Mouse (Mus musculus): ENCODE data around the gene Nrp2.

The Nrp2 gene

DNA sequence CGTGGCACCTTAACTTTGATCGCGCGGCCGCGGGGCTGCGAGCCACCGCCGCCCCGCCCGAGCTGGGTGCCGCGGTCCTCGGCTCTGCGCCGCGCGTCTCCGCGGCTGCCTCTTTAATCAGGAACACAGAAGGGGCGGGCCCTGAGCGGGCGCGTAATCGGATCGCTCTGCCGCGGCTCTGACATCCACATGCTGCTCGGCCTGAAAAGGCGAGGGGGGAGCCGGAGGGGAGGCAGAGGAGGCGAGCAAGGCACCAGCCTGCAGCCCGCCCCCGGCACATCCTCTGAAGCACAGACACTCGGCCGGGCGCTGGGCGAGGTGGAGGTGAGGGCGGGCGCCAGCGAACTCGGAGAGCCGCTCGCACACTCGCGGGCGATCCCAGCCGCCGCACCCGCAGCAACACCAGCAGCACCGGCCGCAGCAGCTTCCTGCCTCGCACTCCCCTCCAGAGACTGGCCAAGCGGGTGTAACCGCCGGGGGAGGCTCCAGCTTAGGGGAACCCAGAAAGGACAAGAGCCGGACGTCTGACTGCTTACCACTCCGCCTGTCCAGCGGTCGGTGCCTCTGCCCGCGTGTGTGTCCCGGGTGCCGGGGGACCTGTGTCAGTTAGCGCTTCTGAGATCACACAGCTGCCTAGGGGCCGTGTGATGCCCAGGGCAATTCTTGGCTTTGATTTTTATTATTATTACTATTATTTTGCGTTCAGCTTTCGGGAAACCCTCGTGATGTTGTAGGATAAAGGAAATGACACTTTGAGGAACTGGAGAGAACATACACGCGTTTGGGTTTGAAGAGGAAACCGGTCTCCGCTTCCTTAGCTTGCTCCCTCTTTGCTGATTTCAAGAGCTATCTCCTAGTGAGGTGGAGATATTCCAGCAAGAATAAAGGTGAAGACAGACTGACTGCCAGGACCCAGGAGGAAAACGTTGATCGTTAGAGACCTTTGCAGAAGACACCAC lies at the start of gene Nrp2:
TSS of gene Nrp2 (plus strand) at position 128 of the 959 bp plus-strand sequence.
- DNase-seq (ENCODE audit: low read depth in 2 of 2, low spot score in 2 of 2): peak in 1 of 2 experiments; percentile 3

GRCm38 (mm10) chr1:62654436-62654835 lies 48.6 kb upstream of the Nrp2 start:
- no peak for DNase-seq (ENCODE audit: low read depth in 2 of 2, low spot score in 2 of 2)

DNA sequence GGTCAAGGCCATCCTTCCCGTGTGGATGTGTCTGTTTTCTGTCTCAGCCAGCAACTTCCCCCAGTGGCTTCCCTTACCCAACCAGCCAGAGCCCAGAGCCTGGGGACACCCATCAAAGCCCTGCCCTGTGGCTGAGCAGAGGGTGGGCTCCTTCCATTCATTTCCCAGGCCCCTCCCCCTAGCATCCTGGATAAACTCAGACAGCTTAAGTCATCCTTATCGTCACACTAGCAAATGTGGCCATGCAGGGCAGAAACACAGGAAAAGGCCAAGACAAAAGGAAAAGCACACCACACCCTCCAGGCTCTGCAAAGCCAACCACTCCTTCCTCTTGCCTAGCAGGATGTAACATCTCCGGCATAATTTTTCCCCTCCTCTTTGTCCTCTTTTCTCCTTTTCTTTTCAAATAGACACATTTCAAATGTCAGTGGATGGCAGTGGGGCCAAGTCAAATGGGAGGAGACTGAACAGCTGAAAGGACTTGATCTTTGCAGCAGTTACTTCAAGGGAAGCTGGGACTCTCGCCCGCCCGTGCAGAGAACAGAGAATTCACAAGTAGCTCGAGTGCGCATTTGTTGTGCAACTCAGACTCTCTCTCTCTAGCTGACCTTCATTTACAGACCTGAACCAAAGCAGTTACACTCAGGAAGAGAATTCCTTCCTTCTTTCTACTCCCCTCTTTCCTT lies 38.0 kb upstream of the Nrp2 start:
- no peak for DNase-seq (ENCODE audit: low read depth in 2 of 2, low spot score in 2 of 2)

- no peak for DNase-seq (ENCODE audit: low read depth in 2 of 2, low spot score in 2 of 2)
These were observed 37.0 kb upstream of the Nrp2 start for GRCm38 (mm10) chr1:62665771-62666730.

DNA sequence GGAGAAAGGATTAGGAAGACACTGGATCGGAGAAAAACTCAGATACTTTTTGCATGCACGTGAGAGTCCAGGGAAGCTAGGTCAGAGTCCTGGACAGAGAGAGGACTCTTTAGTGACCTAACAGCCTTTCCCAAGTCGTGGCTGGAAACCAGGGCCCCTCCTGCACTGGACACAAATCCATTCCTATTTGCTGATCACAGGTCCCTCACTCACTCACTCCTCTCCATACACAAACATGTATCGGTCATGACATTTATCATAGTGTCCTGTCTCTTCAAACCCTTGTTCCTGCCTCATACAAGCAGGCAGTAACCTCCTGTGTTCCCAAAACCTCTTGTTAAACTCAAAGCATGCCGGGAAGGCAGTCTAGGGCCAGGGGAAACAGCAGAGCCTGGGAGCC lies 36.3 kb upstream of the Nrp2 start:
- no peak for DNase-seq (ENCODE audit: low read depth in 2 of 2, low spot score in 2 of 2)

DNA sequence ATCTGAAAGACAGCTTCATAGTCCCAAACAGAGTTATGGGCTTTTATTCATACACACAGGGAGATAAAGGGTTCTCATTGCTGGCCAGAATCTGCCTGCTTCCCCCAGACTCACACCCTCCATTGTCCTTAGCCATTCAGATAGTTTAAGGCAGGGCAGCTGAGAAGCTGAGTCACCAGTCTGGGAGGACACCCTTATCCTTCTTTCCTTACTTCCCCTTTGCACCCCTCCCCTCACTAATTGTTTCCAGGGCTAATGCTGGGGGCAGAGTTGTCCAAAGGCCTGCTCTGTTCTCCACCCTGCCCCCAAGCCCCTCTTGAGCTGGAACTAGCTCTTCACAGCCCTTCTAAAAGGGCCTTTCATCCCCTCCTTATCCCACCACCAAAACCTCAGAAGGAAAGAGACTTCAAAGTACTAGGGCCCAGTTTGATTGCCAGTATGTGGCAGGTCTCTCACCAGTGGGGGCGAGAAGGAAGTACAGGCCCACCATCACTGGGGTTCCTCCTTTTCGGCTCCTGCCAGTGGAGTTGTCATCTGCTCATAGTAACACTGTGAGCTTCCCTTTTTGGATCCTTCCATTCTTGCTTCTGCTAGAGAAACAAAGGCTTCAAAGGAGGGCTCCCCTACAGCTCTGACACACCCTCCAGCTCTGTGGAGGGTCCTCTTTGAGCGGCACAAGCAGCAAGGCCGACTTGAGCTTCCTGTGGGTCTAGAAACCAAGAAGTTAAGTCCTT lies 24.3 kb upstream of the Nrp2 start:
- no peak for DNase-seq (ENCODE audit: low read depth in 2 of 2, low spot score in 2 of 2)

GRCm38 (mm10) chr1:62679466-62679865 lies 23.6 kb upstream of the Nrp2 start:
- DNase-seq (ENCODE audit: low read depth in 2 of 2, low spot score in 2 of 2): no peak

GRCm38 (mm10) chr1:62682456-62683385 lies 20.4 kb upstream of the Nrp2 start:
- DNase-seq (ENCODE audit: low read depth in 2 of 2, low spot score in 2 of 2): no peak

- no peak for DNase-seq (ENCODE audit: low read depth in 2 of 2, low spot score in 2 of 2)
These were observed 19.6 kb upstream of the Nrp2 start for GRCm38 (mm10) chr1:62683498-62683897.

DNA sequence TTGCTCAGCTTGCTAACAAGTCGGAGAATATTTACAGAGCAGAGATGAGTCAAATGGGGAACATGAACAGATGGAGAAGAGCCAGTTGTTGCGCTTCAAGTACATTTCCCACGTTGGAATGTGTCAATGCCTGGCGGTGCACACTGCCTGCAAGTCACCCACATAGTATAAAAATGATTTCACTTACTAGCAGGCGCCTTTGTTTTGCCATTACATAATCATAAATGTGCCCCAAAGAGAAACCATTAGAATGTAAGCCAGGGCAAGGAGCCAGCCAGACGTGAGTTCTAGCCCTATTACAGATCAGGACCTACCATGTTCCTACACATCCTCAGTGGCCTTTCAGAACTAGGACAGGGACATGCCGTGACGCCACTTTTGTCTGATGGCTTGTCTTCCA lies 15.6 kb upstream of the Nrp2 start:
- DNase-seq (ENCODE audit: low read depth in 2 of 2, low spot score in 2 of 2): no peak

- DNase-seq (ENCODE audit: low read depth in 2 of 2, low spot score in 2 of 2): no peak
These were observed 11.9 kb upstream of the Nrp2 start for GRCm38 (mm10) chr1:62691175-62691574.

DNA sequence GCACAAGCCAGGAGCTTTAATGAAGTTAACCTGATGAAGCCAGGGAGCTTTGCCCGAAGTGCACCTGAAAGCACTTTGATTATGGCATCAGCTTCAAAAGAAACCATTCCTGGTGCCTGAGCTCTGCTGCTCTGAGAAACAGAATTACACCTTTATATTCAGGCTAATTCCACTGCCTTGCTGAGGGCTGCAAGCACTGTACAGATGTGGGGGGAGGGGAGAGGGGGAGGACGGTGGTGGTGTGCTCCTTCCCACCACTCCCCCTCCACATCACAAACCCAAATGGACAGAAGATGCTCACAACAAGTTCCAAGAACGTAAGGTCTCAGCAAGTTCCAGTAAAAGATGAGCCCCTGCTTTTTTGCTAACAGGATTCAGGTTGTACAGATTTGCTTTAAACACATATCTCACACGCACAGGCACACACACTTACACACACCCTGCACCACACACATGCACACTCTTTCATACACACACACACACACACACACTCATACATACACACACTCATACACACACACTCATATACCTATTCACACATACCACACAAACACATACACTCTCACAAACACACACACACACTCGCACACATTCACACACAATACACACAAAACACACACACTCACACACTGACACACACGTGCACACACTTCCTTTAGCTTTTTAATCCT lies 6.6 kb upstream of the Nrp2 start:
- DNase-seq (ENCODE audit: low read depth in 2 of 2, low spot score in 2 of 2): no peak

- no peak for DNase-seq (ENCODE audit: low read depth in 2 of 2, low spot score in 2 of 2)
These were observed 6.1 kb upstream of the Nrp2 start for GRCm38 (mm10) chr1:62696983-62697341.

DNA sequence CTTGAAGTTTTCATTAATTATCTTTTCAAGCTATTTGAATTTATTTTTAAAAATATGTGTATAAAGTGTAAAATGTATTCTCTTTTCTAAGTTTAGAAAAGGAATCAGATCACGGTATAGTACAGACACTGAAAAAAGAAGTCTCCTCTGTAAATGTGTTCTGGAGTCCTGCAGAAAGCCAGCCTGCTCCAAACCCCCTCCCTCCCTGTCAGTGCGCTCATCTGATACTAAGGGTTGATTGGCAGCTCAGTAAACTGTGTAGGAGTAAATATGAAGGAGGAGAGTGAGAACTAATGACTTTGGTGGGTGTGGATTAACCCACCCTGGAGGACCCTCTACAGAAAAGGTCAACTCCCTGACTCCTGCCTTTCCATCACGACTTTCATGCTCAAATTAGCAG lies 5.7 kb upstream of the Nrp2 start:
- DNase-seq (ENCODE audit: low read depth in 2 of 2, low spot score in 2 of 2): no peak

DNA sequence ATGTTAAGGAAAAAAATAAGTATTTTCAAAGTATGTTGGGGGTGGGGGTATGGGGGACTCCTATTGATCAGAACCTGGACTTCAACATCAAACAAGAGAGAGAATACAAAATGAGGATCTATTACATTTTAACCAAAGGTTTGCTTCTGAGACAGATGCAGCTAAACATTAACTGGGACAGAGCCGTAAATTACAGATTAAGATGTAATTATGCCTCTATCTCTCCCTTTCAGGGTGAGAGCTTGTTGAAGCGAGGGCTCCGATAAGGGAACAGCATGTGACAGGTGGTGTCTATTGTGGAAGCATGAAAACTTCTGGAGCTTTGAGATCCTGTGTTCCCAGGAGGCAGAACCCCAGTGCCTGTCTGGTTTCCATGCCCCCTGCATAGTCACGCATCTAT lies 3.3 kb upstream of the Nrp2 start:
- DNase-seq (ENCODE audit: low read depth in 2 of 2, low spot score in 2 of 2): no peak

DNA sequence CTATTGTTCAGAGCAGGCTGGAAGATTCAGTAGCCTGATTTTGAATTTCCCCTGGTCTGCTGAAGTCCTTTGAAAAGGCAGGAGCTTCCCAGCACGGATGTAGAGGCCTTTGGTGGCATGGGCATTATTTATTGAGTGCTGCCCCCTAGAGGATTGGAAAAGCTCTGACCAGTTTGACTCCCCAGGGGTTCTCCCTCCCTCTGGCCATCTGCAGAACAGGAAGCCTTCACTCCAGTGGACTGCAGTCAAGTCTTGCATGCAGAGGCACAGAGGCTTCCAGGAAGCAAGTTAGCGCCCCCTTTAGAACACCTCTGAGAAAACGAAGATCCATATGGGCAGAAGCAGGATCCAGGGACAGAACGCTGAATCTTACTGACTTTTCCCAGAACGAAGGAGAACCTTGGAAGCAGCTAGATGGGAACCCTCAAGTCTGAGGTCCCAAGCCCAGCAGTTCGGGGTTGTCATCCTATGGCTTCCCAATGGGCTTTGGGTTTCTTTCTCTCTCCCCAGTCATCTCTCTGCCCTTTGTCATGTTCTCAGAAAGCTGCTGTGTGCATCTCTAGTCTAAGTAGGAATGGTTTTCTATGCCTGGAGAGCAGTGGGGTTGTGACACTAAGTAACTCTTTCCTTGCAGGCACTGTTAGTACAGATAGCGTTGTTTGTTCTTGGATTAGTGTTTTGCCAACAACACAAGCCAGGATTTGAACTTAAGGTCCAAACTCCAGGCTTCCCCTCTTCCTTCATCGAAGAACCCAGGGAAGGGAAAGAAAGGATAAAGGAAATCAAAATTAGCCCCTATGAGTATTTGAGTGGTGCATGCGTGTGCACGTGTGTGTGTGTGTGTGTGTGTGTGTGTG lies 1.8 kb upstream of the Nrp2 start:
- DNase-seq (ENCODE audit: low read depth in 2 of 2, low spot score in 2 of 2): peak in 1 of 2 experiments; percentile 8

DNA sequence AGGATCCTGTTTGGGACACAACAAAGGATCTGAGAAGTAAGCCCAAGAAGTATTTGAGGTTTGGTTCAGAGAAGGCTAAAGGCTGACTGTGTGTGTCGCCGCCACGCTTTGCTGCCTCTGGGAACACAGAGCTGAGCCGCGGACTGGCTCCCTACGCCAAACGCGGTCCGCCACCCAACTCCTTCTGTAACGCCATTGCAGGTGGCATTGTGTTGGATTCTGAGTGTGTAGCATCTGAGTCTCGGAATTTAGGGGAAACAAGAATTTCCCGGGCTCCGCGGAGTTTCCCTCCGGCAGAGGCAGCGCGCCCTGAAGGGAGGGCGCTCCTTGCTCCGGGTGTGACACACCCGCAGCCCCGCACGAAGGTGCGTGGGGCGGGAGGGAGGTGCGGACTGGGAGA lies 342 bp upstream of the Nrp2 start:
- DNase-seq (ENCODE audit: low read depth in 2 of 2, low spot score in 2 of 2): no peak

All from CD8-positive naive resting alpha-beta T cell, adult 2 months (primary cell).